Mouse (Mus musculus) liver, adult 2 months (tissue): Measurements from ENCODE around the gene Pcp4l1. TPM values are rescaled to one million over a fixed set of nuclear protein-coding genes. Genes with fewer than 3 reads are reported as not detected.

Source experiments
- DNase-seq: peaks from one replicate; pipeline ENCODE4 v3.0.0-alpha.2; 2011; ENCODE audit warnings: low read depth, low spot score; ENCODE audit errors: extremely low read depth
- H3K27ac ChIP-seq: fragments of 200-500 bp; replicated peaks from 2 replicates; pipeline ENCODE4 v1.5.1; 2012; ENCODE audit warnings: low read depth, mild to moderate bottlenecking, control low read depth, inconsistent platforms, low read length; ENCODE audit not compliant: insufficient read depth
- H3K27me3 ChIP-seq: fragments of 200-500 bp; 2 replicates; pipeline ENCODE4 v1.6.1; 2012; ENCODE audit warnings: mild to moderate bottlenecking, moderate library complexity, low read length, inconsistent platforms; ENCODE audit not compliant: control insufficient read depth, insufficient read depth
- H3K36me3 ChIP-seq: fragments of 200-500 bp; 2 replicates; pipeline ENCODE4 v1.6.1; 2012; ENCODE audit warnings: low read length, inconsistent platforms; ENCODE audit not compliant: control insufficient read depth, insufficient read depth
- H3K4me1 ChIP-seq: fragments of 200-500 bp; 2 replicates; pipeline ENCODE4 v1.6.1; 2011; ENCODE audit warnings: low read length; ENCODE audit not compliant: control insufficient read depth, insufficient read depth
- H3K4me3 ChIP-seq: fragments of 200-500 bp; 2 replicates; pipeline ENCODE4 v1.5.1; 2011; ENCODE audit warnings: low read depth, mild to moderate bottlenecking, control low read depth, low read length, moderate library complexity; ENCODE audit not compliant: insufficient read depth
- H3K79me2 ChIP-seq: fragments of 200-500 bp; 2 replicates; pipeline ENCODE4 v1.6.1; 2012; ENCODE audit warnings: inconsistent platforms, mild to moderate bottlenecking, low read length, moderate library complexity; ENCODE audit not compliant: control insufficient read depth, insufficient read depth
- H3K9ac ChIP-seq: fragments of 200-500 bp; 2 replicates; pipeline ENCODE4 v1.6.1; 2012; ENCODE audit warnings: low read depth, mild to moderate bottlenecking, control low read depth, inconsistent platforms, low read length
- CTCF ChIP-seq: fragments of 200-500 bp; IDR thresholded peaks from 2 replicates; pipeline ENCODE4 v1.5.1; 2011; ENCODE audit warnings: low read depth, low read length, control low read depth
- POLR2A ChIP-seq: fragments of 200-500 bp; IDR thresholded peaks from 2 replicates; pipeline ENCODE4 v1.6.1; 2011; ENCODE audit warnings: low read length, control low read depth; ENCODE audit not compliant: insufficient read depth; ENCODE audit errors: extremely low read depth
- WGBS: fragments of 180-500 bp; shearing (Covaris S2); methylation state at CpG from one replicate; pipeline ENCODE4 v1.1.7; 2018; 5-methylcytosine and 5-hydroxymethylcytosine counted together
- polyA plus RNA-seq: library from polyadenylated mRNA; depleted of rRNA; stranded (reverse); fragments of >200 nt; gene quantifications from 2 replicates; pipeline ENCODE4 v1.2.3, GENCODE M21; 2012; rRNA removed
- total RNA-seq: library from RNA; depleted of rRNA; stranded (reverse); fragments of >200 nt; gene quantifications from 2 replicates; pipeline ENCODE4 v1.2.3, GENCODE M21; 2014; rRNA removed

Gene Pcp4l1
- total and polyA plus RNA-seq, 2 experiments: 10.0 to 10.5 TPM

- Histone ChIP-seq H3K27me3 (no peaks in the 10 kb centered on the region), H3K27ac (no peak overlapping the region), H3K36me3 (peaks cover 54% of the 10 kb centered on the region), H3K4me3 (no peak overlapping the region), H3K4me1 (peaks cover 3% of the 10 kb centered on the region; the same call in 1 of the 2 replicates), H3K79me2 (no peaks in the 10 kb centered on the region), H3K9ac (no peak overlapping the region)
- no peak for TF ChIP-seq POLR2A
- no peak for TF ChIP-seq CTCF
- no peak for DNase-seq
- WGBS: 95% methylated on average over 2 of the region's 2 CpGs
Measured at GRCm38 (mm10) chr1:171135600-171135999, 60.5 kb downstream of the Pcp4l1 start.

GRCm38 (mm10) chr1:171130971-171131370 is 65.1 kb downstream of the Pcp4l1 start:
- no peak for TF ChIP-seq CTCF
- no peak for TF ChIP-seq POLR2A
- DNase-seq: peak; percentile 66
- no peak overlapping the region for H3K27ac ChIP-seq
- peaks cover 3% of the 10 kb centered on the region; the same call in 1 of the 2 replicates for H3K4me1 ChIP-seq
- H3K9ac ChIP-seq: no peak overlapping the region
- H3K36me3 ChIP-seq: peaks cover 47% of the 10 kb centered on the region
- WGBS: 13% methylated on average over 1 of the region's 1 CpGs
- no peaks in the 10 kb centered on the region for H3K79me2 ChIP-seq
- H3K4me3 ChIP-seq: no peak overlapping the region
- H3K27me3 ChIP-seq: no peaks in the 10 kb centered on the region

DNA sequence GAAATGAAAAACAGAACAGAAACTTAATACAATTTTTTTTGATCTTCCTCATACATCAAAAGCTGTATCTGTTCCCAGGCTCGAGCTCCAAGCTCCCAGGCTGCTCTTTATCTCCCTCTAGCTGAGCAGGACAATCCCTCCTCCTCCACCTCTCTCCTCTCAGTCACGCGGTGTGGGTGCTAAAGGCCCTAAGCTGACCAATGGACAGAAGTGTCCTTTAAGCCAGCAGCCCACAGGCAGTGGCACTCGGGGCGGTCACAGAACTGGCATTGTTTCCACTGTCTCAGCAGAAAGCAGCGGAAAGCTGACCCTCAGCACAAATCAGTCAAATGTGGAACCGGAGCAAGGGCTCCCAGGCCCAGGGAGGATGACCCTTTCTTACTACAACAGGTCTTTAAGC is 66.8 kb downstream of the Pcp4l1 start:
- no peak overlapping the region for H3K4me3 ChIP-seq
- no peak for DNase-seq
- H3K79me2 ChIP-seq: no peaks in the 10 kb centered on the region
- WGBS: 64% methylated on average over 7 of the region's 7 CpGs
- H3K27ac ChIP-seq: no peak overlapping the region
- H3K36me3 ChIP-seq: peaks cover 32% of the 10 kb centered on the region
- H3K4me1 ChIP-seq: peaks cover 3% of the 10 kb centered on the region; the same call in 1 of the 2 replicates
- no peak overlapping the region for H3K9ac ChIP-seq
- no peaks in the 10 kb centered on the region for H3K27me3 ChIP-seq
- TF ChIP-seq POLR2A (no peak), CTCF (no peak)

DNA sequence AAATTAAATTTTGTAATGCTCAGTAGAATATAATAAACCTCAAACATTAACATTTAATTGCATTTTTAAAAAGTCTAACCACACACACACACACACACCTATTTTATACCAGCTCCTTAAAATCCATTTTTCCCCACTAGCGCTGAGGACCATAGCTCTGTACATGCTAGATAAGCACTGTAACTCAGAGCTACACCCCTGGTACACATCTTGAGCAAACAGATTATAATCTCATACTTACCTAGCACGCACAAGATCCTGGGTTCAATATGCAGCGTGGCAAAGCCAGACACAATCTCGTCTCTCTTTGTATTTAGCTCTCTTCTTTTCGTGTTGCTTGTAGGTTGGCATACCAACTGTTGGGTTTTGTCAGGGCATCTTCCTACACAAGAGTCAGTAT is 71.7 kb downstream of the Pcp4l1 start:
- Histone ChIP-seq H3K79me2 (no peaks in the 10 kb centered on the region), H3K36me3 (peaks cover 4% of the 10 kb centered on the region; the same call in 1 of the 2 replicates), H3K9ac (no peak overlapping the region), H3K27me3 (no peaks in the 10 kb centered on the region), H3K4me3 (no peak overlapping the region), H3K4me1 (peaks cover 3% of the 10 kb centered on the region; the same call in 1 of the 2 replicates), H3K27ac (no peak overlapping the region)
- TF ChIP-seq POLR2A (no peak), CTCF (no peak)
- DNase-seq: no peak
- WGBS: 94% methylated on average over 5 of the region's 5 CpGs

Other genes with a start within 250 kb of the Pcp4l1 start
- gene Fcgr2b, start 219.7 kb downstream of the Pcp4l1 start, total RNA-seq: 56.6 and 68.7 TPM in 2 replicates
- 18.6 and 34.9 TPM in 2 replicates for gene Fcgr2b, start 219.7 kb downstream of the Pcp4l1 start, polyA plus RNA-seq
- 8.4 and 10.3 TPM in 2 replicates for gene Fcgr4, start 177.3 kb downstream of the Pcp4l1 start, total RNA-seq
- gene Fcgr4, start 177.3 kb downstream of the Pcp4l1 start, polyA plus RNA-seq: 3.1 and 4.5 TPM in 2 replicates
- 11.5 and 14.5 TPM in 2 replicates for gene Fcgr3, start 131.3 kb downstream of the Pcp4l1 start, total RNA-seq
- 2.6 and 4.5 TPM in 2 replicates for gene Fcgr3, start 131.3 kb downstream of the Pcp4l1 start, polyA plus RNA-seq
- gene Cfap126, start 82.3 kb downstream of the Pcp4l1 start, total RNA-seq: 0.13 and 0.37 TPM in 2 replicates
- 1.5 and 3.5 TPM in 2 replicates for gene Cfap126, start 82.3 kb downstream of the Pcp4l1 start, polyA plus RNA-seq
- 194 and 217 TPM in 2 replicates for gene Sdhc, start 45.7 kb downstream of the Pcp4l1 start, total RNA-seq
- 375 and 403 TPM in 2 replicates for gene Sdhc, start 45.7 kb downstream of the Pcp4l1 start, polyA plus RNA-seq
- 0.07 and 0.09 TPM in 2 replicates for gene Mpz, start 45.6 kb downstream of the Pcp4l1 start, total RNA-seq
- 0.27 and 0.83 TPM in 2 replicates for gene Mpz, start 45.6 kb downstream of the Pcp4l1 start, polyA plus RNA-seq
- gene Nr1i3, start 17.7 kb upstream of the Pcp4l1 start, total RNA-seq: 178 and 264 TPM in 2 replicates
- gene Nr1i3, start 17.7 kb upstream of the Pcp4l1 start, polyA plus RNA-seq: 215 and 229 TPM in 2 replicates
- gene Tomm40l, start 26.2 kb upstream of the Pcp4l1 start, total RNA-seq: 5.5 and 10.7 TPM in 2 replicates
- gene Tomm40l, start 26.2 kb upstream of the Pcp4l1 start, polyA plus RNA-seq: 6.7 and 9.7 TPM in 2 replicates
- 15,245 and 18,176 TPM in 2 replicates for gene Apoa2, start 28.8 kb upstream of the Pcp4l1 start, total RNA-seq
- 28,168 and 29,095 TPM in 2 replicates for gene Apoa2, start 28.8 kb upstream of the Pcp4l1 start, polyA plus RNA-seq
- 6.4 and 12.4 TPM in 2 replicates for gene Fcer1g, start 38.1 kb upstream of the Pcp4l1 start, total RNA-seq
- gene Fcer1g, start 38.1 kb upstream of the Pcp4l1 start, polyA plus RNA-seq: 21.3 and 50.7 TPM in 2 replicates
- 0.09 and 0.13 TPM in 2 replicates for gene Adamts4, start 54.2 kb upstream of the Pcp4l1 start, total RNA-seq
- 0.15 and 0.37 TPM in 2 replicates for gene Adamts4, start 54.2 kb upstream of the Pcp4l1 start, polyA plus RNA-seq
- 272 and 275 TPM in 2 replicates for gene Ndufs2, start 55.1 kb upstream of the Pcp4l1 start, total RNA-seq
- gene Ndufs2, start 55.1 kb upstream of the Pcp4l1 start, polyA plus RNA-seq: 174 and 195 TPM in 2 replicates
- gene B4galt3, start 74.1 kb upstream of the Pcp4l1 start, total RNA-seq: 4.8 and 6.4 TPM in 2 replicates
- gene B4galt3, start 74.1 kb upstream of the Pcp4l1 start, polyA plus RNA-seq: 16.1 and 23.9 TPM in 2 replicates
- 11.0 and 14.4 TPM in 2 replicates for gene Ppox, start 84.9 kb upstream of the Pcp4l1 start, total RNA-seq
- gene Ppox, start 84.9 kb upstream of the Pcp4l1 start, polyA plus RNA-seq: 19.6 and 31.2 TPM in 2 replicates
- gene Usp21, start 91.7 kb upstream of the Pcp4l1 start, total RNA-seq: 4.3 and 7.2 TPM in 2 replicates
- 20.2 and 23.8 TPM in 2 replicates for gene Usp21, start 91.7 kb upstream of the Pcp4l1 start, polyA plus RNA-seq
- 96.5 and 103 TPM in 2 replicates for gene Ufc1, start 98.8 kb upstream of the Pcp4l1 start, total RNA-seq
- 30.3 and 34.5 TPM in 2 replicates for gene Ufc1, start 98.8 kb upstream of the Pcp4l1 start, polyA plus RNA-seq
- 14.7 and 15.8 TPM in 2 replicates for gene Dedd, start 132.9 kb upstream of the Pcp4l1 start, total RNA-seq
- gene Dedd, start 132.9 kb upstream of the Pcp4l1 start, polyA plus RNA-seq: 28.3 and 34.1 TPM in 2 replicates
- gene Nit1, start 149.4 kb upstream of the Pcp4l1 start, total RNA-seq: 128 and 132 TPM in 2 replicates
- gene Nit1, start 149.4 kb upstream of the Pcp4l1 start, polyA plus RNA-seq: 120 and 139 TPM in 2 replicates
- 21.6 and 26.6 TPM in 2 replicates for gene Pfdn2, start 149.4 kb upstream of the Pcp4l1 start, total RNA-seq
- 13.1 and 15.2 TPM in 2 replicates for gene Pfdn2, start 149.4 kb upstream of the Pcp4l1 start, polyA plus RNA-seq
- not detected in 2 replicates for gene Klhdc9, start 164.5 kb upstream of the Pcp4l1 start, total RNA-seq
- gene Klhdc9, start 164.5 kb upstream of the Pcp4l1 start, polyA plus RNA-seq: 0.05 TPM in 1 of 2 replicates, not detected in the other
- gene Nectin4, start 173.8 kb upstream of the Pcp4l1 start, total RNA-seq: 0.09 and 0.20 TPM in 2 replicates
- gene Nectin4, start 173.8 kb upstream of the Pcp4l1 start, polyA plus RNA-seq: 0.09 and 0.16 TPM in 2 replicates
- 2.4 and 2.8 TPM in 2 replicates for gene Arhgap30, start 192.7 kb upstream of the Pcp4l1 start, total RNA-seq
- gene Arhgap30, start 192.7 kb upstream of the Pcp4l1 start, polyA plus RNA-seq: 1.3 and 2.0 TPM in 2 replicates
- 27.2 and 33.7 TPM in 2 replicates for gene Usf1, start 215.0 kb upstream of the Pcp4l1 start, total RNA-seq
- gene Usf1, start 215.0 kb upstream of the Pcp4l1 start, polyA plus RNA-seq: 39.4 and 44.7 TPM in 2 replicates
- 26.6 and 27.8 TPM in 2 replicates for gene Tstd1, start 222.6 kb upstream of the Pcp4l1 start, total RNA-seq
- gene Tstd1, start 222.6 kb upstream of the Pcp4l1 start, polyA plus RNA-seq: 50.6 and 57.2 TPM in 2 replicates
- 39.1 and 56.8 TPM in 2 replicates for gene F11r, start 241.3 kb upstream of the Pcp4l1 start, total RNA-seq
- 47.7 and 60.4 TPM in 2 replicates for gene F11r, start 241.3 kb upstream of the Pcp4l1 start, polyA plus RNA-seq